Mouse (Mus musculus): ENCODE results near the gene Atxn1. TPM values are rescaled to one million over a fixed set of nuclear protein-coding genes. Genes with fewer than 3 reads are reported as not detected.
A peak's percentile ranks its signal among the peaks of the same experiment; 100 is the strongest.

Gene Atxn1
- total and polyA plus RNA-seq, 3 experiments: 9.4 to 61.0 (median 25.0) TPM

- Histone ChIP-seq H3K4me1 (ENCODE audit: insufficient read depth, low read depth, low read length) (peaks cover 37% of the 10 kb centered on the region), H3K9me3 (replicated peaks) (no peaks in the 10 kb centered on the region), H3K4me3 (ENCODE audit: low read depth, low read length) (peak overlapping the region; percentile 87), H3K27me3 (ENCODE audit: insufficient read depth, low read length) (no peaks in the 10 kb centered on the region), H3K36me3 (replicated peaks) (peaks cover 10% of the 10 kb centered on the region)
- ATAC-seq (ENCODE audit: extremely low read depth, insufficient number of reproducible peaks, low FRiP score, poor library complexity, severe bottlenecking): no peak
- peak; percentile 43 for DNase-seq (ENCODE audit: low spot score)
- no peak for TF ChIP-seq TAL1 (conservative IDR thresholded peaks at IDR 0.05; ENCODE audit: low read depth, low read length)
- no peak for TF ChIP-seq GATA2 (IDR thresholded peaks at IDR 0.05; ENCODE audit: borderline replicate concordance, low read depth, low read length)
- no peak for TF ChIP-seq CTCF (IDR thresholded peaks at IDR 0.05; ENCODE audit: low read depth, low read length)
- no peak for TF ChIP-seq POLR2AphosphoS5 (IDR thresholded peaks at IDR 0.05; ENCODE audit: insufficient replicate concordance, low read depth, low read length)
- TF ChIP-seq GATA1 (IDR thresholded peaks at IDR 0.05; ENCODE audit: borderline replicate concordance, low read length): no peak
These were observed 416 bp downstream of the Atxn1 start for GRCm38 (mm10) chr13:45964331-45964852.

DNA sequence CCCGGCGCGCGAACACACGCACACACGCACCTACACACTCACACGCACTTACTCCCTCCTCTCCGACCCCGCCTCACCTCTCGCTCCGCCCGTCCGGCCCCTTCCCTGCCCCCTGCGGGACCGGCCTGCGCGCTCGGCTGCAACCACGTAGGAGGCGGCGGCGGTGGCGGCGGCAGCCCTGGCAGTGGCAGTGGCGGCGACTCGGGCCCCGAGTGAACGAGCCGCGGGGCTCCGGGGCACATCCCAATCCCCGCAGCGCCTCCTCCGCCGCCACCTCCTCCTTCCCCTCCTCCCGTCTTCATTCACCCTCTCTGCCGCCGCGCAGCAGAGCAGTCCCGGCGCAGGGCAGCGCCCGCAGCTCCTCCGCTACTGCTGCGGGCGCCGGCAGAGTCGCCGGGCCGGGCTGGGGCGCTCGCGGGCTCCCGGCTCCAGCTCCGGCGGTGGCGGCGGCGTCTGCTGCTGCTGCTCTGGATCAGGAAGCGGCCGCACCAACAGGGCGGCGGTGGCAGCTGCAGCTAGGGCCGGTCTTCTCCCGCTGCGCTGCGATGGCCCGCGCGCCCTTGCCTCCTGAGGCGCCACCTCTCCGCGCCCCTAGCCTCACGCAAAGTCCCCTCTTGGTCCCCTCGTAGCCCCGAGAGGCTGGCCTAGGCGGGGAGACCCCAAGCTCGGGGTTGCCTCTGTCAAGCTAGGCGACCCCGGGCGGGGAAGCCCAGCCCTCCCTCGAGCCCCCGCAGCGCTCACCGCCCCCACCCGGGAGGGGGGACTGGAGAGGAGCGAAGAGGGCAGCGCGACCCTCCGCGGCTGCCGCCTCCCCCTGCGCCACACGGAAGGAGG is 1.1 kb downstream of the Atxn1 start:
- TF ChIP-seq CTCF (IDR thresholded peaks at IDR 0.05; ENCODE audit: low read depth, low read length) (no peak), POLR2AphosphoS5 (IDR thresholded peaks at IDR 0.05; ENCODE audit: insufficient replicate concordance, low read depth, low read length) (no peak), TAL1 (conservative IDR thresholded peaks at IDR 0.05; ENCODE audit: low read depth, low read length) (no peak), GATA2 (IDR thresholded peaks at IDR 0.05; ENCODE audit: borderline replicate concordance, low read depth, low read length) (no peak), GATA1 (IDR thresholded peaks at IDR 0.05; ENCODE audit: borderline replicate concordance, low read length) (no peak)
- no peak for ATAC-seq (ENCODE audit: extremely low read depth, insufficient number of reproducible peaks, low FRiP score, poor library complexity, severe bottlenecking)
- peak overlapping the region; percentile 87 for H3K4me3 ChIP-seq (ENCODE audit: low read depth, low read length)
- H3K9me3 ChIP-seq (replicated peaks): no peaks in the 10 kb centered on the region
- H3K36me3 ChIP-seq (replicated peaks): peaks cover 14% of the 10 kb centered on the region
- peaks cover 40% of the 10 kb centered on the region for H3K4me1 ChIP-seq (ENCODE audit: insufficient read depth, low read depth, low read length)
- H3K27me3 ChIP-seq (ENCODE audit: insufficient read depth, low read length): no peaks in the 10 kb centered on the region
- peak; percentile 48 for DNase-seq (ENCODE audit: low spot score)

DNA sequence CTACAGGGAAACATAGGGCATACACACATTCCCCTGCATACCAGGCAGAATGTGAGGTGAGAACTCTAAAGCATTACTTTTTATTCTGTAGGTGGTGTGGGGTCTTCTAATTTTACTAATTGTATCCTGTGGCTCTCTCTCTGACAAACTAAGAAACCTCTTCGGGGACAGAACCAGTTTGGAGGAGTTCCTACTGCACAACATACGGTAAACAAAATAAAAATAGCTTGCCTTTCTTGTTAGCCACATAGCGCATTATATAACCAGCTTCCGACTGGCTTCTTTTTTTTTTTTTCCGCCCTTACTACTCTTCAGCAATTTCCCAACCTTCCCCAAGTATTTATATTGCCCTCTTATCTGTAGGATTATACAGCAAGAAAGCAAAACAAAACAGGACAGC is 2.0 kb downstream of the Atxn1 start:
- Histone ChIP-seq H3K27me3 (ENCODE audit: insufficient read depth, low read length) (no peaks in the 10 kb centered on the region), H3K4me3 (ENCODE audit: low read depth, low read length) (peak overlapping the region; percentile 87)
- TF ChIP-seq GATA2 (IDR thresholded peaks at IDR 0.05; ENCODE audit: borderline replicate concordance, low read depth, low read length) (no peak), GATA1 (IDR thresholded peaks at IDR 0.05; ENCODE audit: borderline replicate concordance, low read length) (no peak), CTCF (IDR thresholded peaks at IDR 0.05; ENCODE audit: low read depth, low read length) (no peak), TAL1 (conservative IDR thresholded peaks at IDR 0.05; ENCODE audit: low read depth, low read length) (no peak), POLR2AphosphoS5 (IDR thresholded peaks at IDR 0.05; ENCODE audit: insufficient replicate concordance, low read depth, low read length) (no peak)

DNA sequence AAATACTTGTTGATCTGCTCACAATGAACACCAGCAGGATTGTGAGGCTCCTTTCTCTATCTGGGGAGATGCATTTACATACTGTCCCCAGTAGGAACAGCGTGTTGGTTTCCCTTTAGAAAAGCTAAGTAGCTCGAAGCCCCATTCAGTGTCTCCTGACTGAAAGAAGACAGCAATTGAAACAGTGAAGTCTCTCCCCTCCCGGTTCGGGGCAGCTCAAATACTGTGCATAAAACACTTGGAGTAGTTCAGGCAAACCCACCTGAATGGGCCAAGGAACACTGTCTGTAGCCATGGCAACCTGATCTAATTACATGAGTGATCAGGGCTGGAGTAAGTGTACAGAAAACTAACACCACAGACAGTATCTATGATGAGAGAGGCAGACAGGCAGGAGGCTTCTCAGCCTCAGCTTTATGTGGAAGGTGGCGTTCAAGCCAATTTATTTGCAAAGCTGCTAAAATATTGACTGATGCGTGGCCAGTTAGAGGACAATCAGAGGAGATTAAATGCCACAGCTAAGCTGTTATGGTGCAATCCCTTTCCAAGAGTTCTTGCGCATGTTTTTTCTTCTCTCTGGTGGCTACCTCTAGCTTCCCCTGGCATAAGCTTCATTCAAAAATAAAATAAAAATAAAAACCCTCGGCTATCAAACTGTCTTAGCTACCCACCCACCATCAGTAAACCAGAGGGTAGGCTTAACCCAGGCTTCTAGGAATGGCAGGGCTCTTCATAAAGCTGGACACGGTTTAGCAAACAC is 2.8 kb downstream of the Atxn1 start:
- DNase-seq (ENCODE audit: low spot score): no peak
- H3K4me3 ChIP-seq (ENCODE audit: low read depth, low read length): peak overlapping the region; percentile 87; the same call in 1 of the 2 replicates
- peaks cover 17% of the 10 kb centered on the region for H3K36me3 ChIP-seq (replicated peaks)
- H3K27me3 ChIP-seq (ENCODE audit: insufficient read depth, low read length): no peaks in the 10 kb centered on the region
- peaks cover 37% of the 10 kb centered on the region for H3K4me1 ChIP-seq (ENCODE audit: insufficient read depth, low read depth, low read length)
- H3K9me3 ChIP-seq (replicated peaks): no peaks in the 10 kb centered on the region
- ATAC-seq (ENCODE audit: extremely low read depth, insufficient number of reproducible peaks, low FRiP score, poor library complexity, severe bottlenecking): no peak
- TF ChIP-seq POLR2AphosphoS5 (IDR thresholded peaks at IDR 0.05; ENCODE audit: insufficient replicate concordance, low read depth, low read length): no peak
- TF ChIP-seq TAL1 (conservative IDR thresholded peaks at IDR 0.05; ENCODE audit: low read depth, low read length): no peak
- no peak for TF ChIP-seq CTCF (IDR thresholded peaks at IDR 0.05; ENCODE audit: low read depth, low read length)
- TF ChIP-seq GATA1 (IDR thresholded peaks at IDR 0.05; ENCODE audit: borderline replicate concordance, low read length): no peak
- TF ChIP-seq GATA2 (IDR thresholded peaks at IDR 0.05; ENCODE audit: borderline replicate concordance, low read depth, low read length): no peak

More for the DNA sequence above, 2.0 kb downstream of the Atxn1 start:
- DNase-seq (ENCODE audit: low spot score) (no peak), ATAC-seq (ENCODE audit: extremely low read depth, insufficient number of reproducible peaks, low FRiP score, poor library complexity, severe bottlenecking) (no peak)
- Histone ChIP-seq H3K36me3 (replicated peaks) (peaks cover 16% of the 10 kb centered on the region), H3K9me3 (replicated peaks) (no peaks in the 10 kb centered on the region), H3K4me1 (ENCODE audit: insufficient read depth, low read depth, low read length) (peaks cover 35% of the 10 kb centered on the region)

DNA sequence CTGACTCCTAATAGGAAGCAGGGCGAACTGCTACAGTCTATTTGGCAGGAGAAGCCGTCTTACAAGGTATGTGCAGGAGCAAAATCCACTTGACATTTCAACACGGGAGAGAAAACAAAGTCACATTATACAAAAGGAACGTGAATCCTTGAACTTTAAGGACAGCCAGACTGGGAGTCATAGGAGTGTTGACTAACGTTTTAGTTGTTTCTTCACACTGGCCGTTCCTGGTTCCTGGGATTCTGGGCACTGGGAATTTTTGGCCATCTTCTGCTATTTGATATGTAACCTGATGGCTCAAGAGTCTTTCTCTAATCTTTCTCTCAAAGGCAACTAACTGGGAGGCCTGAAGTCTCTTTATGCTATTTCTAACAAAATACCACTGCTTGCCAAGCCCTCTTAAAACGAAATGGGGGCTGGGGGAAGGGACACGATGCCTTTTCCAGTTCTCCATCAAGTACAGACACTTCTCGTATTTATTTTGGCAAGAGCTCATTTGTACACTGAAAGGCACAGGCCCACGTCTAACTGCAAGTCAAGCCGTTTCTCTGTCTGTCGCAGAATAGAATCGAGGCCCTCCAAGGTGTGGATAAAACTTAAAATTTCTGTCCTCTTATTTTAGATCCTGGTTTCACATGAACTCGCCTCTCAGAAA is 4.4 kb downstream of the Atxn1 start:
- no peaks in the 10 kb centered on the region for H3K27me3 ChIP-seq (ENCODE audit: insufficient read depth, low read length)
- H3K9me3 ChIP-seq (replicated peaks): no peaks in the 10 kb centered on the region
- DNase-seq (ENCODE audit: low spot score) (no peak), ATAC-seq (ENCODE audit: extremely low read depth, insufficient number of reproducible peaks, low FRiP score, poor library complexity, severe bottlenecking) (no peak)
- TF ChIP-seq GATA2 (IDR thresholded peaks at IDR 0.05; ENCODE audit: borderline replicate concordance, low read depth, low read length): no peak
- TF ChIP-seq TAL1 (conservative IDR thresholded peaks at IDR 0.05; ENCODE audit: low read depth, low read length): no peak
- no peak for TF ChIP-seq GATA1 (IDR thresholded peaks at IDR 0.05; ENCODE audit: borderline replicate concordance, low read length)
- no peak for TF ChIP-seq POLR2AphosphoS5 (IDR thresholded peaks at IDR 0.05; ENCODE audit: insufficient replicate concordance, low read depth, low read length)
- no peak for TF ChIP-seq CTCF (IDR thresholded peaks at IDR 0.05; ENCODE audit: low read depth, low read length)
- H3K4me3 ChIP-seq (ENCODE audit: low read depth, low read length): no peak overlapping the region
- peaks cover 29% of the 10 kb centered on the region for H3K36me3 ChIP-seq (replicated peaks)
- peaks cover 30% of the 10 kb centered on the region for H3K4me1 ChIP-seq (ENCODE audit: insufficient read depth, low read depth, low read length)
